Mouse (Mus musculus) G1E (cell line): ENCODE measurements around the gene Ptpn3.

Source experiments
- CTCF ChIP-seq: IDR thresholded peaks from 2 replicates; pipeline ENCODE4 v1.5.1; 2012; ENCODE audit warnings: low read depth, low read length, inconsistent platforms, mixed read lengths
- GATA1 ChIP-seq: IDR thresholded peaks from 2 replicates; pipeline ENCODE4 v1.6.1; 2012; ENCODE audit warnings: borderline replicate concordance, low read length, inconsistent platforms, mixed read lengths
- GATA2 ChIP-seq: IDR thresholded peaks from 2 replicates; pipeline ENCODE4 v1.6.1; 2012; ENCODE audit warnings: low read depth, low read length, inconsistent platforms, borderline replicate concordance

- no peak for TF ChIP-seq CTCF
- TF ChIP-seq GATA1, result no peak
- TF ChIP-seq GATA2, result no peak
Measured at GRCm38 (mm10) chr4:57217746-57218145, 83.9 kb downstream of the Ptpn3 start.
